In the genomic region with DNA sequence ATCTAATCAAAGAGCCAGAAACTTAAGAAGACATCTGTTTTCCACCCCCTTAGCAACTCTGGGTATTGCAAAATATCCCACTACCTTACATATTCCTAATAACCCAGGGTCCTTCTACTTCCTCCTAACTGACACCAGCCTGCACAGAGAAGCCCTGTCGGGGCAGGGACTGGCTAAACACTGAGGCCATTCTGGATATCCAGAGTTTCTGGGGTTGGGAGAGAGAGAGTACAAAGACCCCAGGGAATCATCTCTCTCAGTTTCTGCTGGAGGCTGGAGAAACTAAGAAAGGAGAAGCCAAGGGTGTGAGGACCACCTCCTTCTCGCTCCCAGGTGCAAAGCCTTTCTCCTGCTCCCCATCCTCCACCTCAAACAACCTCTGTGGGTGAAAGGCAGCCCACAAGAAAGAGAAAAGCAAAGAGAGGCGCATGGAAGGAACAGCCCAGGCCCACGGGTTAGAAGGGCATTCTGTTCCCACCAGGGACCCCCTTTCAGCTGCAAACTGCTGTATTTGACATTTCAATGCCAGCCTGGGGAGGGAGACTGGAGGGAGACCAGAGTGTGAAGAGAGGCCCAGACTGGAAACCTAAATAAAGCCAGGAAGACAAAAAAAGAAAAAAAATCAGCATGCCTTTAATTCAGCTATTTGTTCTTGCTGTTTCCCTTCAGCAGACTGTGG, we compare ENCODE assay signal across 11 mouse cellular contexts.
A peak's percentile ranks its signal among the peaks of the same experiment; 100 is the strongest.
DNase-seq lines count a peak whose midpoint lies in the region; ATAC-seq and TF ChIP-seq lines count a peak whose summit lies in the region.
"Had no signal": no experiment of that assay in that cellular context is flagged by ENCODE, and none has a peak within 500 bp of the region (broad histone marks: within the 10 kb centered on the region; RNA-seq: fewer than 3 reads in every experiment).

No protein-coding gene starts in this region.

- H3K9me3 ChIP-seq in stomach, embryonic 14.5 days (ENCODE audit: control insufficient read depth, low read depth, low read length) = no peaks in the 10 kb centered on the region
- H3K9me3 ChIP-seq in stomach, postnatal 0 days (ENCODE audit: control insufficient read depth, low read length) = no peaks in the 10 kb centered on the region
- no peaks in the 10 kb centered on the region for H3K9me3 ChIP-seq in embryonic facial prominence, embryonic 14.5 days (ENCODE audit: control insufficient read depth, low read length)
- no peaks in the 10 kb centered on the region for H3K9me3 ChIP-seq in hindbrain, embryonic 15.5 days
- no peaks in the 10 kb centered on the region for H3K9me3 ChIP-seq in neural tube, embryonic 13.5 days
- H3K9me3 ChIP-seq: intestine, embryonic 15.5 days; liver, embryonic 13.5 days had no signal

- peak overlapping the region; percentile 59; the same call in 1 of the 2 replicates for H3K27ac ChIP-seq in stomach, embryonic 14.5 days (ENCODE audit: low read length)
- no peak overlapping the region for H3K27ac ChIP-seq in stomach, postnatal 0 days (replicated peaks)
- H3K27ac ChIP-seq in embryonic facial prominence, embryonic 14.5 days (replicated peaks; ENCODE audit: low read depth, low read length) = 0 out of 2 replicates have a peak overlapping the region, but pooled peaks have one; percentile 3
- peak overlapping the region; percentile 77 for H3K27ac ChIP-seq in hindbrain, embryonic 15.5 days (replicated peaks)
- peak overlapping the region; percentile 75 for H3K27ac ChIP-seq in neural tube, embryonic 13.5 days (replicated peaks)
- H3K27ac ChIP-seq: intestine, embryonic 15.5 days; liver, embryonic 13.5 days had no signal

- TF ChIP-seq CTCF in stomach, postnatal 0 days (IDR thresholded peaks at IDR 0.05; ENCODE audit: low read depth) = no peak

- H3K9ac ChIP-seq in stomach, embryonic 14.5 days (replicated peaks; ENCODE audit: low read depth, low read length) = no peak overlapping the region
- no peak overlapping the region for H3K9ac ChIP-seq in stomach, postnatal 0 days (ENCODE audit: low read length)
- no peak overlapping the region for H3K9ac ChIP-seq in embryonic facial prominence, embryonic 14.5 days (ENCODE audit: low read depth, low read length)
- no peak overlapping the region for H3K9ac ChIP-seq in hindbrain, embryonic 15.5 days
- no peak overlapping the region for H3K9ac ChIP-seq in neural tube, embryonic 13.5 days
- H3K9ac ChIP-seq: intestine, embryonic 15.5 days; liver, embryonic 13.5 days had no signal

- DNase-seq in stomach, postnatal 0 days (ENCODE audit: low spot score) = no peak
- no peak for DNase-seq in embryonic facial prominence, embryonic 14.5 days (ENCODE audit: low spot score)
- DNase-seq in heart, adult 8-10 months (ENCODE audit: low spot score) = no peak
- no peak for DNase-seq in heart, postnatal 4 days
- no peak for DNase-seq in urinary bladder, adult 2 months (ENCODE audit: low spot score)
- DNase-seq: liver, embryonic 13.5 days; right cerebral cortex, adult 18-20 months had no signal

- WGBS in stomach, embryonic 14.5 days = 32% methylated on average over 4 of the region's 4 CpGs
- 40% methylated on average over 4 of the region's 4 CpGs for WGBS in stomach, postnatal 0 days
- whole genome bisulfite sequencing in embryonic facial prominence, embryonic 14.5 days = 19% methylated on average over 4 of the region's 4 CpGs
- WGBS in hindbrain, embryonic 15.5 days = 6% methylated on average over 4 of the region's 4 CpGs
- 4% methylated on average over 4 of the region's 4 CpGs for WGBS in neural tube, embryonic 13.5 days

- H3K4me1 ChIP-seq in stomach, embryonic 14.5 days (ENCODE audit: control insufficient read depth, insufficient read depth, low read length) = peaks cover 10% of the 10 kb centered on the region; the same call in 1 of the 2 replicates
- H3K4me1 ChIP-seq in stomach, postnatal 0 days (replicated peaks; ENCODE audit: control insufficient read depth, insufficient read depth) = no peaks in the 10 kb centered on the region
- H3K4me1 ChIP-seq in embryonic facial prominence, embryonic 14.5 days (ENCODE audit: control insufficient read depth, insufficient read depth, low read length) = peaks cover 16% of the 10 kb centered on the region
- peaks cover 9% of the 10 kb centered on the region for H3K4me1 ChIP-seq in hindbrain, embryonic 15.5 days (replicated peaks)
- peaks cover 21% of the 10 kb centered on the region for H3K4me1 ChIP-seq in neural tube, embryonic 13.5 days (replicated peaks)
- H3K4me1 ChIP-seq: liver, embryonic 13.5 days had no signal

- no peak for TF ChIP-seq EP300 in stomach, postnatal 0 days (optimal IDR thresholded peaks at IDR 0.05)

- H3K4me2 ChIP-seq in stomach, embryonic 14.5 days (replicated peaks; ENCODE audit: low read depth, low read length) = no peak overlapping the region
- no peak overlapping the region for H3K4me2 ChIP-seq in stomach, postnatal 0 days (replicated peaks; ENCODE audit: low read depth)
- no peak overlapping the region for H3K4me2 ChIP-seq in embryonic facial prominence, embryonic 14.5 days (ENCODE audit: low read depth, low read length)
- H3K4me2 ChIP-seq in hindbrain, embryonic 15.5 days = no peak overlapping the region
- no peak overlapping the region for H3K4me2 ChIP-seq in neural tube, embryonic 13.5 days
- H3K4me2 ChIP-seq: intestine, embryonic 15.5 days; liver, embryonic 13.5 days had no signal

- no peak for ATAC-seq in stomach, embryonic 14.5 days (ENCODE audit: insufficient number of reproducible peaks, insufficient read depth, low FRiP score, low read depth)
- no peak for ATAC-seq in stomach, postnatal 0 days (ENCODE audit: low FRiP score, low TSS enrichment)
- no peak for ATAC-seq in embryonic facial prominence, embryonic 14.5 days (ENCODE audit: low read depth)
- ATAC-seq in hindbrain, embryonic 15.5 days (ENCODE audit: low FRiP score, low read depth) = peak; percentile 92
- ATAC-seq in neural tube, embryonic 13.5 days (ENCODE audit: low read depth) = peak; percentile 93
- ATAC-seq: intestine, embryonic 15.5 days had no signal

- H3K36me3 ChIP-seq in stomach, embryonic 14.5 days (ENCODE audit: control insufficient read depth, insufficient read depth, low read length) = no peaks in the 10 kb centered on the region
- no peaks in the 10 kb centered on the region for H3K36me3 ChIP-seq in stomach, postnatal 0 days (ENCODE audit: control insufficient read depth, insufficient read depth, low read length)
- H3K36me3 ChIP-seq in embryonic facial prominence, embryonic 14.5 days (ENCODE audit: control insufficient read depth, insufficient read depth, low read length) = no peaks in the 10 kb centered on the region
- H3K36me3 ChIP-seq in hindbrain, embryonic 15.5 days = no peaks in the 10 kb centered on the region
- no peaks in the 10 kb centered on the region for H3K36me3 ChIP-seq in neural tube, embryonic 13.5 days
- H3K36me3 ChIP-seq: intestine, embryonic 15.5 days; liver, embryonic 13.5 days had no signal

- no peaks in the 10 kb centered on the region for H3K27me3 ChIP-seq in stomach, embryonic 14.5 days (ENCODE audit: control insufficient read depth, insufficient read depth, low read length)
- no peaks in the 10 kb centered on the region for H3K27me3 ChIP-seq in stomach, postnatal 0 days (ENCODE audit: control insufficient read depth, insufficient read depth, low read length)
- no peaks in the 10 kb centered on the region for H3K27me3 ChIP-seq in embryonic facial prominence, embryonic 14.5 days (replicated peaks; ENCODE audit: control insufficient read depth, insufficient read depth, low read length)
- H3K27me3 ChIP-seq in hindbrain, embryonic 15.5 days = no peaks in the 10 kb centered on the region
- H3K27me3 ChIP-seq in neural tube, embryonic 13.5 days = no peaks in the 10 kb centered on the region
- H3K27me3 ChIP-seq: intestine, embryonic 15.5 days; liver, embryonic 13.5 days had no signal

- no peak overlapping the region for H3K4me3 ChIP-seq in stomach, embryonic 14.5 days (ENCODE audit: low read depth, low read length)
- no peak overlapping the region for H3K4me3 ChIP-seq in stomach, postnatal 0 days (ENCODE audit: low read depth, low read length)
- no peak overlapping the region for H3K4me3 ChIP-seq in embryonic facial prominence, embryonic 14.5 days (ENCODE audit: low read depth, low read length)
- no peak overlapping the region for H3K4me3 ChIP-seq in hindbrain, embryonic 15.5 days
- no peak overlapping the region for H3K4me3 ChIP-seq in neural tube, embryonic 13.5 days
- H3K4me3 ChIP-seq: intestine, embryonic 15.5 days; liver, embryonic 13.5 days had no signal

Comparison
In these comparisons a context has a peak if more than half of its experiments do, and no peak if none do; other contexts are left out.
1. ATAC-seq: peak in hindbrain, embryonic 15.5 days (single experiment) and neural tube, embryonic 13.5 days (single experiment); none in stomach, embryonic 14.5 days (single experiment), stomach, postnatal 0 days (single experiment) and embryonic facial prominence, embryonic 14.5 days (single experiment).